Mouse (Mus musculus) brain, embryonic 18.5 days (tissue): Measurements from ENCODE around the gene Hist1h2ba.

Experiments used
- DNase-seq: peaks from one replicate; pipeline ENCODE4 v3.0.0-alpha.2; 2012; ENCODE audit warnings: low read depth, low spot score

Hist1h2ba gene

DNA sequence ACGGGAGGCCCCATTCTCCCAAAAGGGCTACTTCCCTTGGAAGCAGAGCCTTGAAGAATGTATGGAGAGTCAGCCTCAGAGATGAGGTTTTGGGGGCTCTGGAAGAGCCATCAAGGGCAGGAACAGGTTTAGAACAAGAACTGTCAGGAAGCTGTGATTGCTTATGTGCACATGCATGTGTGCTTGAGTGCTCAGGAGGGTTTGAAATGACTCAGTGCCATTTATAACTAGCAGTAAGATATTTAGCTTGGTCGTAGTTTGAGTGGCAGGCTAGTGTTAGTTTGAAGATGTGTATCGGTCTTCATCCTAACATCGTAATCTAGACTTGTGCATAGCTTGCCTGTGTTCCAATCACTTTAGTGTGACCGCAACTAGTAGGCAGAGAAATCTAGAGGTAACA, 27.1 kb downstream of the Hist1h2ba start:
- no peak for DNase-seq

DNA sequence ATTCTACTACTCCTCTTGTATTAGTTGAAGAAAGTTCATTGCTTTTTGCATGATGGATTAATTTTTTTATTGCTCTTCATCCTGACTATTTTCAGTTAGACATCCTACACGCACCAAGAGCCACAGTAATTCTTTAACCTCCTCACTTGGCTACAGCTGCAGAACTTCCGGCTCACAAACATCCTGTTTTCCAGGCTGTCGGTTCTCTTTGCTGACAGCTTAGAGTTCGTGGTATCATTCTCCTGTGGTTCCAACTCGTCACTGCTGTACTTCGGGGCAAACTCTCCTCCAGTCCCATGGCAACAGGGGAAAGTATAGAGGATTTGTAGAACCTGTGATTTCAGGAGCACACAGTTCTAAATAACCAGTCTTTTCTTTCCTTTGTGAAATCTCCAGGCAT, 35.7 kb downstream of the Hist1h2ba start:
- DNase-seq, result no peak

DNA sequence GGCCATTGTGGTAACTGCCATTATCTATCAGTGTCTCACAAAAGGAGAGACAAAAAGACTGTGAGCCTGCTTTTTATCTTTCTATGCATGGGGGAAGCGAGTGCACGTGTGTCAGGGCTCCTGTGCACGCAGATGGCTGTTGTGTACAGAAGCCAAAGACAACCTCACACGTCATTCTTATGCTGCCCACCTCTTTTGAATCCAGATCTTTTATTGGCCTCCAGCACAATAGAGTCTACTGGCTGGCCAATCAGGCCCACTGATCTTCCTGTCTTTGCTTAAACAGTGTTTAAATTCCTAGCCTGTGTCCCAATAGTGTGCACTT, 40.7 kb downstream of the Hist1h2ba start:
- DNase-seq, result no peak

DNA sequence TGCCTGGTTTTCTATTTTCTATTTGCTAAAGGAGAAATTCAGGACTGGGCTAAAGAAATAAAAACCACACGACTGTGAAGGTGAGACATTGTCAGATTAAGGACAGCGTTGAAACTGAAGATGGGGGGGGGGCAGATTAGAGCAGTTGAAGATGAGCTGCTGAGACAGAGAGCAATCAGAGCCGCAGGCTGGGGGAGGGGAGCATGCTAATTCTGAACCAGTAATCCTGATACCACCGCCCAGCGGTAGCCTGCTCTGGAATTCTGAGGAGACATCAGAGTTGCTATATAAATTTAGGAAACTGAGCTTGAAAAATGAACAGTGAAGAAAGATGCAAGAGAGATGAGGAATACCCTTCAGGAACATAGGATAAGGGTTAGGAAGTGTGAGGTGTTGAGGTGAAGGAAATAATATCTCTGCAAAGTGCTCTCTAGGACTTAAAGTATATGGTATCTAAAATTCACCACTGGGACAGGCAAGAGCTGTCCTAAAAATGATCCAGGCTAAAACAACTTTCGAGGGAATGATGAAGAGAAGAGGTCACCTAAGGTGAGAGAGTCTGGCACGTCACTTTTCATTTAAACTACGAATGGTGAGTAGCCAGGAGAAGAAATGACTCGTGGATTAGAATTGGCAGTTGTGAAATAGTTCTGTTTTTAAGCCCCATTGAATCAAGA, 41.2 kb downstream of the Hist1h2ba start:
- DNase-seq, result no peak

DNA sequence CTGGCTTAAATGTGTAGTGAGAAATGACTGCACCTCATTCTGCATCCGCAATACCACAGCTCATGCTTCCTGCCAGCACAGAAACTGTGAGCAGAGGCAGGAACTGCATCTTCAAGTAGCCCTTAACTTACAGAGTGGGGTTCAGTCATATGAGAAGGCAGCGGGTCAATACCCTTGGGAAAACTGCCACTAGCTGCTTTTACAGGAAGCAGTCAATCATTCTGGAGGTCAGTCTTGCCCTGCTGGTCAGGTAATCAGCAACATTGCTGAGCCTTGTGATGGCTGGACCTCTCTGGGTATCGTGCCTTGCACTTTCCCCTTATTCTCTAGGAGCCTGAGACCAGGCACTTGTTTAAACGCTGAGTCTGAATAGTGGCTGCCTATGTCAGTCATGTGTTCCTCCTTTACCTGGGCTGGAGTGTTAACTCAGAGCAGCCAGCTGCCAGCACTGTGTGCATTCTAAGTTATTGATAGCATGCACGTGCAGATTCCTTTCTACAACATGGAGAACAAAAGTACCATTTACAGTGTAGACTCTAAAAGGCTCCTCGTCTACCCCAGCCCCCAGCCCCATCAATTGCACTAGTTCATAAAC, 44.8 kb downstream of the Hist1h2ba start:
- DNase-seq, result no peak

DNA sequence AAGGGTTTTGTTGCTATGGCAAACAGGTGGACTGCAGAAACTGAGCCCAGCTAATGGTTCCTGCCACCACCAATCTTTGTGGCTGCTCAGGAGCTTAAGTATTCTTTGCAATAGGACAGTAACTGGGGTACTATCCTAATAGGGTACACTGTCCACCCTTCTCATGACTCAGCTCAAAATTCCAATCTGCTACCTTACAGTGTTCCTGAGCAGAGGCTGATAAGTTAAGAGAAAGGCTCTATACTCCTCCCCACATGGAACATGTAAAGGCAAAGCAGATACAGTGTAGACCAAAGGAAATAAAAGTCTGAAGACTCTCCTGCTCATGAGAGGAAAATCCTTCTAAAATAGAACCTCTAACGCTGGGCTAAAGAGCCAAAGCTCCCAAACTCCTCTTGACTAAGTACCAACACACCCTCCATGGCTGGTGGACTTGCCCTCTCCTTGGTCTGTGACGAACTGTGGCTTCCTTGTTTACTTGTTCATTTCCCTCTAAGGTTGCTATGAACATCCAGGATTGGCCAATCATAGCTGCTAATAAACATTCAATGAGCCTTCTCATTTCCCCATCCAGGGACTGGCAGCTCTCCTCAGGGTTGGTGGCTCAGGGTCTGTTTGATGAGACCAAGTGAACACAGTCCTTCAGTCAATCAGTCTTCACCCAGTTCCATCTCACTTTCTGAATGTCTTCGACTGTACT, 46.8 kb downstream of the Hist1h2ba start:
- DNase-seq, result no peak

DNA sequence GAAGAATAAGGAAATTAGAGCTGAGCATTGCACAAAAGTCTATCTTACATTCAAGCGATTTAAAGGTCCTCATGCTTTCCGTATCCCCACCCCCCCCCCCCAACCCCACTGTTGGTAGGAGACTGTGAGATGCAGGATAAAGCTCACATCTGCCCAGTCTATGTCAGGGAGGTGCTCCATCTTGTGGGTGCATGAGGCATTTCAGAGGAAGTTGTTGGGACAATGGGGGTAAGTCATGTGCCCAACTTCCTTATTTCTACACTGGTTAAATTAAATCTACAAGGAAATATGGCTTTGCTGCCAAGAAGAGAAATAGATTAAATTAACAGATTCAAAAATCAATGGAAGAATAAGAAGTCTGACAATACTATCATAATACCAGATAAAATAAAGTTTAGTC, 48.4 kb downstream of the Hist1h2ba start:
- no peak for DNase-seq
